Mouse (Mus musculus): Measurements from ENCODE around the gene Dmd. TPM values are rescaled to one million over a fixed set of nuclear protein-coding genes. Genes with fewer than 3 reads are reported as not detected.
A peak's percentile ranks its signal among the peaks of the same experiment; 100 is the strongest.

The Dmd gene
- total and polyA plus RNA-seq, 3 experiments = 20.8 to 79.1 (median 68.9) TPM

DNA sequence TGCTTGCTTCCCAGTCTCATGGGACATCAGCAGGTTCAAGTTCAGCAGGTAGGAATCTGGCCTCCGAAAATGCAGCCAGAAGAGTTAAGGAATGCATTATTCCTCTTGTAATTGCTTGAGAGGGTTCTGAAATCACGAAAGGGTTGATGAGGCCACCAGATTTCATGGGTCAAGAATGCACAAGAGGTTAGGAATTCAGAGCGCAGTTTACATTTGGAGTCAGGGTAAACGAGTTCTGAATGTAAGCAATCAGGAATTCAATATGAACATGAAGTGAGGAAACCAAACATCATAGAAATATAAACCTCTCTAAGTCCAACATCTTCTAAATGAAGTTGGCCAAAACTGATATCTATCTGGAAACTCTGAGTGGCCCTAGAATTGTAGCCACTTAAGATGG is 1924.4 kb downstream of the Dmd start:
- intact Hi-C loops (cut with DNase I) = no loop called here
- Histone ChIP-seq H3K4me3 (no peak overlapping the region), H3K27me3 (ENCODE audit: control insufficient read depth, insufficient read depth, low read length) (no peaks in the 10 kb centered on the region), H3K27ac (no peak overlapping the region), H3K79me2 (replicated peaks; ENCODE audit: control insufficient read depth, insufficient read depth, low read length) (no peaks in the 10 kb centered on the region), H3K36me3 (ENCODE audit: control insufficient read depth, insufficient read depth, low read length) (no peaks in the 10 kb centered on the region), H3K4me1 (ENCODE audit: control insufficient read depth, insufficient read depth, low read length) (no peaks in the 10 kb centered on the region), H3K9ac (ENCODE audit: low read depth, low read length) (no peak overlapping the region)
- TF ChIP-seq EP300 (IDR thresholded peaks at IDR 0.05; ENCODE audit: insufficient read depth, low read depth, low read length) (no peak), CTCF (IDR thresholded peaks at IDR 0.05) (no peak), POLR2A (IDR thresholded peaks at IDR 0.05; ENCODE audit: insufficient read depth, low read depth, low read length) (no peak)
- DNase-seq = no peak
- WGBS = 73% methylated on average over 4 of the region's 4 CpGs

DNA sequence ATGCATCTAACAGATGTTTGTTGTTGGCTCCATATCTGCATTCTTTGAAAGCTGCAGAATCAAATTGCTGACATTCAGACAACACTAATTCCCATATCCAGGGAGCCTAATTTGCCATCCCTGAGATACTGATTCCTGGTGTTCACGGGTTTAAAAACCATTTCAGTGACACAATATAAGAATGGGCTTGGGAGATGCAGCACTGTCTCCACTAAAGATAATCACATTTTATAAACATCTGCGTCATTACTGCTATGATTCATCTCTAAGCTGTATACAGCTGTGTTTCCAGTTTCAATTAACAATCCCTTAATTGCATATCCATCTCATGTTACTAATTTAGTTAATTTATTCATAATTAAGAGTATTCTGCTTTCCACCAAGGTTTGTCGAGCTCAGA is 1929.5 kb downstream of the Dmd start:
- H3K4me3 ChIP-seq = no peak overlapping the region
- no peaks in the 10 kb centered on the region for H3K4me1 ChIP-seq (ENCODE audit: control insufficient read depth, insufficient read depth, low read length)
- H3K27me3 ChIP-seq (ENCODE audit: control insufficient read depth, insufficient read depth, low read length) = no peaks in the 10 kb centered on the region
- H3K9ac ChIP-seq (ENCODE audit: low read depth, low read length) = no peak overlapping the region
- H3K27ac ChIP-seq = no peak overlapping the region
- intact Hi-C loops (cut with DNase I) = no loop called here
- no peaks in the 10 kb centered on the region for H3K79me2 ChIP-seq (replicated peaks; ENCODE audit: control insufficient read depth, insufficient read depth, low read length)
- no peaks in the 10 kb centered on the region for H3K36me3 ChIP-seq (ENCODE audit: control insufficient read depth, insufficient read depth, low read length)
- no peak for DNase-seq
- TF ChIP-seq CTCF (IDR thresholded peaks at IDR 0.05) (no peak), EP300 (IDR thresholded peaks at IDR 0.05; ENCODE audit: insufficient read depth, low read depth, low read length) (no peak), POLR2A (IDR thresholded peaks at IDR 0.05; ENCODE audit: insufficient read depth, low read depth, low read length) (no peak)
- 51% methylated on average over 3 of the region's 3 CpGs for WGBS

DNA sequence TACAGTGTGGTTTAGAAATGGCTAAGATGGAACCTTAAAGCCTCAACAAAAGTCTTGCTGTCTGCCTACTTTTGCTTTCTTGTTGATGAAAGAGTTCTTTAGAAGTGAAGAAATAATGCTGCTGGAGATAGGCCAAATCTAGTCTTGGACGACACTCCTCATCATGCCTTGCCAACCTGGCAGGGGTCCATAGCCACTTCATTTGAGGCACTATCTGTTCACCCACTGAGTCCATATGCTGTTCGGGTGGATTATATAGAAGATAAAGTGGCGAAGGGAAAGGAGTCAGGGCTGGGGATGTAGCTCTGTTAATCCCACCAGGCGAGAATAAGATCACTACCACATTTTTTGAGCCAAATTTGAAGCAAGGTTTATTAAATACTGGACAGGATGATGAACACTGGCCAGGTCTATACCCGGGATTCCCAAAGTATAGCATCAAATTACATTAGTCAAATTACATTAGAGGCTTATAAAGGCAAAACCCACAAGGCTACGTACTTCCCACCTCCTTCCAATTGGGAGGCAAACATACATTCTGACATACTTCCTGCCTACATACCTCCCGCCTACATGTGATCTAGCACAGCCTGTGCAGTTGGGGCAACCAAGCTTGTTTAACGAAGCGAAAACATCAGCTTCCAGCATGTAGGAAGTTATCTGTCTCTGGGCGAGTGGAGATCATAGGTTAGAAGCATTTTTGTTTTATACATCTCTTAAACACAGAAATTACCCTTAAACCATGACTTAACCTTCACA is 1984.2 kb downstream of the Dmd start:
- DNase-seq = peak in 1 of 2 experiments; percentile 3

DNA sequence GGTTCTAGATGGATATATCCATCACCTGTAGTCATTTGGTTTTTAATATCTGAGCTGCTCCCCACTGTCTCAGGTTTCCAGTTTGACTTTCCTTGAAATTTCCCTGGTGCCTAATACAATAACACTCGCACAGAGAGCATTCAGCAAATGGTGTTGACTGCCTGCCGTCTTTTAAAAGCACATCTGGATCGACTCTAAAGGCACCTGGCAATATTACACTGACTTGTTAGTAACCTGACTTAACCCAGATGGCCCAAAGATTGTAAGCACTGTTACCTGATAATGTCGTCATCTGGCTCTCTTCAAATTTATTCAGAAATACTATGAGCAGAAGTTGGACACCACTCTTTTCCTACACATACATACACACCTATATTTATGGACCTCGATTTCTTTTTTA is 2011.9 kb downstream of the Dmd start:
- Histone ChIP-seq H3K27ac (no peak overlapping the region), H3K9ac (ENCODE audit: low read depth, low read length) (no peak overlapping the region), H3K4me3 (no peak overlapping the region), H3K79me2 (replicated peaks; ENCODE audit: control insufficient read depth, insufficient read depth, low read length) (no peaks in the 10 kb centered on the region), H3K36me3 (ENCODE audit: control insufficient read depth, insufficient read depth, low read length) (no peaks in the 10 kb centered on the region), H3K4me1 (ENCODE audit: control insufficient read depth, insufficient read depth, low read length) (no peaks in the 10 kb centered on the region), H3K27me3 (ENCODE audit: control insufficient read depth, insufficient read depth, low read length) (no peaks in the 10 kb centered on the region)
- intact Hi-C loops (cut with DNase I) = no loop called here
- 49% methylated on average over 5 of the region's 5 CpGs for WGBS
- TF ChIP-seq POLR2A (IDR thresholded peaks at IDR 0.05; ENCODE audit: insufficient read depth, low read depth, low read length) (no peak), CTCF (IDR thresholded peaks at IDR 0.05) (no peak), EP300 (IDR thresholded peaks at IDR 0.05; ENCODE audit: insufficient read depth, low read depth, low read length) (no peak)
- DNase-seq = no peak

More for the DNA sequence above, 1984.2 kb downstream of the Dmd start:
- intact Hi-C loops (cut with DNase I) = no loop called here
- no peak overlapping the region for H3K9ac ChIP-seq (ENCODE audit: low read depth, low read length)
- WGBS = 78% methylated on average over 10 of the region's 10 CpGs
- H3K4me3 ChIP-seq = no peak overlapping the region
- no peak overlapping the region for H3K27ac ChIP-seq
- H3K79me2 ChIP-seq (replicated peaks; ENCODE audit: control insufficient read depth, insufficient read depth, low read length) = no peaks in the 10 kb centered on the region
- no peaks in the 10 kb centered on the region for H3K27me3 ChIP-seq (ENCODE audit: control insufficient read depth, insufficient read depth, low read length)
- TF ChIP-seq EP300 (IDR thresholded peaks at IDR 0.05; ENCODE audit: insufficient read depth, low read depth, low read length) (no peak), POLR2A (IDR thresholded peaks at IDR 0.05; ENCODE audit: insufficient read depth, low read depth, low read length) (no peak), CTCF (IDR thresholded peaks at IDR 0.05) (no peak)
- no peaks in the 10 kb centered on the region for H3K4me1 ChIP-seq (ENCODE audit: control insufficient read depth, insufficient read depth, low read length)
- H3K36me3 ChIP-seq (ENCODE audit: control insufficient read depth, insufficient read depth, low read length) = no peaks in the 10 kb centered on the region

DNA sequence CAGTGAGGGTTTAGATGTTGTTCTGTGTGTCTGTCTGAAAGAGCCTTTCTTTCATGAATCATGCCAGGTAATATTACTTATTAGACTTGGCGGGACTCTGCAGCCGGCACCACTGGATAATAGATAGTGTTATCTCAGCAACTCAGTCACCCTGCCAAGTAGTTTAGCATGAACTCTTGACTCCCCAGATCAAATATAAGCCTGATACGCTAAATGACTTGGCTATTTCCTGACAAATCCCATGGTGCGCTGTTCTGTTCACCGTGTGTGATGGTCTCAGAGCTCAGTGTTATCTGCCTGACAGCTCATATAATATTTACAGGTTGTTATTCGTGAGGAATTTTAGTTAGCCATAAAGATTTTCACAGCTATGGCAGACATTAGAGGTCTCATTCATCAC is 2012.3 kb downstream of the Dmd start:
- TF ChIP-seq CTCF (IDR thresholded peaks at IDR 0.05) (no peak), POLR2A (IDR thresholded peaks at IDR 0.05; ENCODE audit: insufficient read depth, low read depth, low read length) (no peak), EP300 (IDR thresholded peaks at IDR 0.05; ENCODE audit: insufficient read depth, low read depth, low read length) (no peak)
- H3K79me2 ChIP-seq (replicated peaks; ENCODE audit: control insufficient read depth, insufficient read depth, low read length) = no peaks in the 10 kb centered on the region
- no peaks in the 10 kb centered on the region for H3K4me1 ChIP-seq (ENCODE audit: control insufficient read depth, insufficient read depth, low read length)
- DNase-seq = no peak
- no peak overlapping the region for H3K4me3 ChIP-seq
- intact Hi-C loops (cut with DNase I) = no loop called here
- H3K27ac ChIP-seq = no peak overlapping the region
- WGBS = 41% methylated on average over 6 of the region's 6 CpGs
- no peak overlapping the region for H3K9ac ChIP-seq (ENCODE audit: low read depth, low read length)
- no peaks in the 10 kb centered on the region for H3K27me3 ChIP-seq (ENCODE audit: control insufficient read depth, insufficient read depth, low read length)
- H3K36me3 ChIP-seq (ENCODE audit: control insufficient read depth, insufficient read depth, low read length) = no peaks in the 10 kb centered on the region

DNA sequence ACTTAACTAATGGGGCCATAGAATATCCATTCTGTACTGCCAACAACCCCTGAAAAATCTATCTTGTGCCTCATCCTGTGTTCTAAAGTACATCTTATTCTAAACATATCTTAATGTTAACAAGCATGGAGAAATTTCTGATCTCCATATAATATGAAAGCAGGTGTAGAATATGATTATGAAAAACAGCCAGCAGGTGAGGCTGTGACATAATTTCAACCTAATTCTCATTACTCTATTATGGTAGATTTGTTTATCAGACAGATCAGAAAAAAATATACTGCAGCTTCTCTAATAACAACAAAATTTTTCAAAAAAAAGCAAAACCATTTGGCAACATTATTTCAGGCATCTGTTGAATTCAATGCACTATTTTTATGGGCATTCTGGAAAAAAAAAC is 2059.6 kb downstream of the Dmd start:
- H3K4me1 ChIP-seq (ENCODE audit: control insufficient read depth, insufficient read depth, low read length) = no peaks in the 10 kb centered on the region
- H3K4me3 ChIP-seq = no peak overlapping the region
- TF ChIP-seq CTCF (IDR thresholded peaks at IDR 0.05) = peak; percentile 55
- no peak for TF ChIP-seq EP300 (IDR thresholded peaks at IDR 0.05; ENCODE audit: insufficient read depth, low read depth, low read length)
- no peaks in the 10 kb centered on the region for H3K79me2 ChIP-seq (replicated peaks; ENCODE audit: control insufficient read depth, insufficient read depth, low read length)
- H3K9ac ChIP-seq (ENCODE audit: low read depth, low read length) = no peak overlapping the region
- H3K27me3 ChIP-seq (ENCODE audit: control insufficient read depth, insufficient read depth, low read length) = no peaks in the 10 kb centered on the region
- intact Hi-C loops (cut with DNase I) = loop anchor here (5.0 kb wide), 1 partner anchor 309 kb away; no protein-coding TSS in a partner anchor
- H3K36me3 ChIP-seq (ENCODE audit: control insufficient read depth, insufficient read depth, low read length) = no peaks in the 10 kb centered on the region
- no peak for DNase-seq
- no peak overlapping the region for H3K27ac ChIP-seq
